Mouse (Mus musculus): ENCODE data around the gene Sntn. TPM values are rescaled to one million over a fixed set of nuclear protein-coding genes. Genes with fewer than 3 reads are reported as not detected.

The Sntn gene
- polyA plus RNA-seq (2016; fragmentation: Nextera tagmentation; extraction: Ambion mirVana): not detected in 2 replicates

GRCm38 (mm10) chr14:13670576-13670975 lies at the start of gene Sntn:
Gene Sntn (plus strand): TSS chr14:13670876.
- H3K4me3 ChIP-seq: no peak within 1 kb of the TSS
- DNase-seq (ENCODE audit: low spot score): no peak
- no peak within 1 kb of the TSS for H3K27ac ChIP-seq
- no peaks in the 10 kb centered on the region for H3K27me3 ChIP-seq (ENCODE audit: low read depth, poor library complexity, severe bottlenecking)
- H3K36me3 ChIP-seq: no peaks in the 10 kb centered on the region
- 91% methylated on average over 2 of the region's 2 CpGs for WGBS
- no peaks in the 10 kb centered on the region for H3K4me1 ChIP-seq
- H3K9me3 ChIP-seq (replicated peaks): no peaks in the 10 kb centered on the region

- peaks cover 22% of the 10 kb centered on the region for H3K4me1 ChIP-seq
- 97% methylated on average over 1 of the region's 1 CpGs for WGBS
- DNase-seq (ENCODE audit: low spot score): no peak
- no peak overlapping the region for H3K27ac ChIP-seq
- no peaks in the 10 kb centered on the region for H3K27me3 ChIP-seq (ENCODE audit: low read depth, poor library complexity, severe bottlenecking)
- no peaks in the 10 kb centered on the region for H3K36me3 ChIP-seq
- H3K4me3 ChIP-seq: no peak overlapping the region
- no peaks in the 10 kb centered on the region for H3K9me3 ChIP-seq (replicated peaks)
Measured at GRCm38 (mm10) chr14:13649865-13650264, 20.8 kb upstream of the Sntn start.

- peak; percentile 42 for DNase-seq (ENCODE audit: low spot score)
- WGBS: 22% methylated on average over 1 of the region's 1 CpGs
- no peaks in the 10 kb centered on the region for H3K9me3 ChIP-seq (replicated peaks)
Measured at GRCm38 (mm10) chr14:13651039-13651438, 19.6 kb upstream of the Sntn start.

GRCm38 (mm10) chr14:13651541-13652298 lies 19.0 kb upstream of the Sntn start:
- no peaks in the 10 kb centered on the region for H3K9me3 ChIP-seq (replicated peaks)
- DNase-seq (ENCODE audit: low spot score): no peak
- 48% methylated on average over 2 of the region's 2 CpGs for WGBS

More at GRCm38 (mm10) chr14:13651039-13651438, 19.6 kb upstream of the Sntn start:
- Histone ChIP-seq H3K36me3 (no peaks in the 10 kb centered on the region), H3K4me3 (no peak overlapping the region), H3K27me3 (ENCODE audit: low read depth, poor library complexity, severe bottlenecking) (no peaks in the 10 kb centered on the region), H3K27ac (peak overlapping the region; percentile 62), H3K4me1 (peaks cover 22% of the 10 kb centered on the region)

GRCm38 (mm10) chr14:13686716-13687115 lies 16.0 kb downstream of the Sntn start:
- Histone ChIP-seq H3K27ac (no peak overlapping the region), H3K36me3 (no peaks in the 10 kb centered on the region), H3K27me3 (ENCODE audit: low read depth, poor library complexity, severe bottlenecking) (no peaks in the 10 kb centered on the region), H3K9me3 (replicated peaks) (no peaks in the 10 kb centered on the region), H3K4me3 (no peak overlapping the region), H3K4me1 (no peaks in the 10 kb centered on the region)
- 79% methylated on average over 1 of the region's 1 CpGs for WGBS
- DNase-seq (ENCODE audit: low spot score): no peak

More at GRCm38 (mm10) chr14:13651541-13652298, 19.0 kb upstream of the Sntn start:
- Histone ChIP-seq H3K4me3 (no peak overlapping the region), H3K27me3 (ENCODE audit: low read depth, poor library complexity, severe bottlenecking) (no peaks in the 10 kb centered on the region), H3K36me3 (no peaks in the 10 kb centered on the region), H3K27ac (0 out of 2 replicates have a peak overlapping the region, but pooled peaks have one; percentile 16), H3K4me1 (peaks cover 22% of the 10 kb centered on the region)

GRCm38 (mm10) chr14:13690426-13690825 lies 19.8 kb downstream of the Sntn start:
- WGBS: 69% methylated on average over 2 of the region's 2 CpGs

GRCm38 (mm10) chr14:13732263-13732662 lies 61.6 kb downstream of the Sntn start:
- no peak for DNase-seq (ENCODE audit: low spot score)
- H3K36me3 ChIP-seq: no peaks in the 10 kb centered on the region
- no peaks in the 10 kb centered on the region for H3K27me3 ChIP-seq (ENCODE audit: low read depth, poor library complexity, severe bottlenecking)
- 30% methylated on average over 4 of the region's 4 CpGs for WGBS
- no peaks in the 10 kb centered on the region for H3K9me3 ChIP-seq (replicated peaks)
- no peak overlapping the region for H3K4me3 ChIP-seq
- no peak overlapping the region for H3K27ac ChIP-seq
- H3K4me1 ChIP-seq: no peaks in the 10 kb centered on the region

More at GRCm38 (mm10) chr14:13690426-13690825, 19.8 kb downstream of the Sntn start:
- Histone ChIP-seq H3K4me3 (no peak overlapping the region), H3K27me3 (ENCODE audit: low read depth, poor library complexity, severe bottlenecking) (no peaks in the 10 kb centered on the region), H3K27ac (no peak overlapping the region), H3K9me3 (replicated peaks) (no peaks in the 10 kb centered on the region), H3K4me1 (no peaks in the 10 kb centered on the region), H3K36me3 (no peaks in the 10 kb centered on the region)
- no peak for DNase-seq (ENCODE audit: low spot score)

Other genes with a start within 250 kb of the Sntn start
- gene Gm281, start 243.6 kb downstream of the Sntn start, polyA plus RNA-seq (2016; fragmentation: Nextera tagmentation; extraction: Ambion mirVana): 0.10 TPM in 1 of 2 replicates, not detected in the other